Mouse (Mus musculus): ENCODE results near the gene Areg.

- no peak for TF ChIP-seq CTCF (IDR thresholded peaks at IDR 0.05; ENCODE audit: low read depth)
- TF ChIP-seq EP300 (IDR thresholded peaks at IDR 0.05; ENCODE audit: low read depth): no peak
Observed at GRCm38 (mm10) chr5:91123404-91123803, 16.0 kb upstream of the Areg start.

Data from liver, postnatal 0 days (tissue).